Mouse (Mus musculus): ENCODE results near the gene Hectd1.

- peak; percentile 66 for TF ChIP-seq GATA1 (IDR thresholded peaks at IDR 0.05; ENCODE audit: low read length)
- TF ChIP-seq TAL1 (IDR thresholded peaks at IDR 0.05; ENCODE audit: low read length) = peak; percentile 26; the same call in 1 of the 3 replicates
These were observed 22.3 kb upstream of the Hectd1 start for GRCm38 (mm10) chr12:51851617-51852016.

Data from erythroblast, embryonic 14.5 days (primary cell).